Mouse (Mus musculus): ENCODE data around the gene Hist1h3c. TPM values are rescaled to one million over a fixed set of nuclear protein-coding genes. Genes with fewer than 3 reads are reported as not detected.
"Not testable (repeated sequence)": the region's sequence is repeated elsewhere in the genome, so short reads cannot be mapped to it uniquely, and the experiment has no call there.

Gene Hist1h3c
- polyA plus RNA-seq, 1 experiment from 2014 or later: 9.5 TPM

- H3K9me3 ChIP-seq (replicated peaks): no peaks in the 10 kb centered on the region
- peak overlapping the region; percentile 69 for H3K4me3 ChIP-seq
- under 1% methylated on average over 10 of the region's 10 CpGs for WGBS
- DNase-seq (ENCODE audit: low spot score): no peak
- H3K4me1 ChIP-seq: peaks cover 40% of the 10 kb centered on the region
- H3K36me3 ChIP-seq: no peaks in the 10 kb centered on the region
- H3K27me3 ChIP-seq (ENCODE audit: low read depth, poor library complexity, severe bottlenecking): no peaks in the 10 kb centered on the region
- peak overlapping the region; percentile 92 for H3K27ac ChIP-seq (replicated peaks)
Observed at GRCm38 (mm10) chr13:23763242-23763585, 17.8 kb upstream of the Hist1h3c start.

GRCm38 (mm10) chr13:23761871-23762821, 16.7 kb upstream of the Hist1h3c start, which contains the start of gene Hist1h3a:
Gene Hist1h3a (minus strand): TSS chr13:23762386.
- Histone ChIP-seq H3K4me3 (peak within 1 kb of the TSS; percentile 69), H3K4me1 (peaks cover 49% of the 10 kb centered on the region), H3K27ac (replicated peaks) (peak within 1 kb of the TSS; percentile 92)
- WGBS: under 1% methylated on average over 40 of the region's 52 CpGs
- not testable (repeated sequence) for H3K9me3 ChIP-seq (replicated peaks); H3K27me3 ChIP-seq (ENCODE audit: low read depth, poor library complexity, severe bottlenecking); H3K36me3 ChIP-seq
- peak; percentile 69 for DNase-seq (ENCODE audit: low spot score)

GRCm38 (mm10) chr13:23760972-23761864, 15.8 kb upstream of the Hist1h3c start, which contains the start of gene Hist1h4a:
Gene Hist1h4a (minus strand): TSS chr13:23761230.
- Histone ChIP-seq H3K27ac (replicated peaks) (peak within 1 kb of the TSS; percentile 92), H3K4me3 (peak within 1 kb of the TSS; percentile 69), H3K27me3 (ENCODE audit: low read depth, poor library complexity, severe bottlenecking) (no peaks in the 10 kb centered on the region), H3K9me3 (replicated peaks) (no peaks in the 10 kb centered on the region), H3K4me1 (peaks cover 50% of the 10 kb centered on the region), H3K36me3 (no peaks in the 10 kb centered on the region)
- DNase-seq (ENCODE audit: low spot score): peak; percentile 99
- WGBS: under 1% methylated on average over 72 of the region's 72 CpGs

- Histone ChIP-seq H3K4me1 (peaks cover 50% of the 10 kb centered on the region), H3K27ac (replicated peaks) (peak overlapping the region; percentile 92)
- peak; percentile 50 for DNase-seq (ENCODE audit: low spot score)
Observed at GRCm38 (mm10) chr13:23760240-23760971, 15.0 kb upstream of the Hist1h3c start.

DNA sequence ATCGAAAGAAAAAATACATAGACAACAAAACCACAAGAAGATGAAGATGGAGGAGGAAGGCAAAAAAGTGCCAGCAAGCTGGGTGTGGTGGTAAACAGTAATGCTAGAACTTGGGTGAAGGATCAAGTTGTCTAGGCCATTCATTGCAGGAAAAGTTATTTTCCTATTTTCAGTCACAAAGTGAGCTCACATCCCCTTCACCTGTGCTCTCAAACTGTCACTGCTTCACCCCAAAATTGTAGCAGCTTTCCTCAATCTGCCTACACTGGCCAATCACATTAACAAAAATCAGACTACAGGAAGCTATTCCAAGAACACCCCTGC, 14.5 kb upstream of the Hist1h3c start:
- H3K27ac ChIP-seq (replicated peaks): peak overlapping the region; percentile 92
- whole genome bisulfite sequencing: 70% methylated on average over 1 of the region's 1 CpGs
- no peaks in the 10 kb centered on the region for H3K27me3 ChIP-seq (ENCODE audit: low read depth, poor library complexity, severe bottlenecking)
- DNase-seq (ENCODE audit: low spot score): no peak
- peaks cover 46% of the 10 kb centered on the region for H3K4me1 ChIP-seq
- no peaks in the 10 kb centered on the region for H3K36me3 ChIP-seq
- peak overlapping the region; percentile 69 for H3K4me3 ChIP-seq
- no peaks in the 10 kb centered on the region for H3K9me3 ChIP-seq (replicated peaks)

More at GRCm38 (mm10) chr13:23760240-23760971, 15.0 kb upstream of the Hist1h3c start:
- H3K36me3 ChIP-seq: no peaks in the 10 kb centered on the region
- no peaks in the 10 kb centered on the region for H3K27me3 ChIP-seq (ENCODE audit: low read depth, poor library complexity, severe bottlenecking)
- no peaks in the 10 kb centered on the region for H3K9me3 ChIP-seq (replicated peaks)
- H3K4me3 ChIP-seq: peak overlapping the region; percentile 69
- under 1% methylated on average over 22 of the region's 27 CpGs for WGBS

DNA sequence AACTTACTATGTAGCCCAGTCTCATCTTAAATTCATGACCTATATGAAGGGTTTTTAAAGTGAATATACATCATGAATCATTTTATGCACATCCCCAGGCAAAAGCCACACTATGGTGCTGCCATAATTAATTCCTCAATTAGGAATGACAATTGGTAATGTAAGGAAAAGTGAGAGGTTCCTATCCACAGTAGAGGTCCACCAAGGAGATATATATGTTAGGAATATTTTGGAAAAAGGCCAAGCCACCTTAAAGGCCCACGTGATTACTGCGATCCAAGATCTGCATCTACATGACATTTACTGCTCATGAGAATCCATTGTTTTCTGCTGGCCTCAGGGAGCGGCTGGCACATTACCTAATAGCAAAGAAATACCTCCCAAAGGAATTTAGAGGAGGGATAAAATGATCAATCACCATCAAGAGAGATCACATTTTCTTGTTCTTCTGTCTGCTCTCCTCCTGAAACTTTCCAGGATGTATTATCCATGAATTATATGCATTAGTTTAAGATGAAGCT, 13.9 kb upstream of the Hist1h3c start:
- Histone ChIP-seq H3K4me3 (peak overlapping the region; percentile 69; the same call in 1 of the 2 replicates), H3K4me1 (peaks cover 40% of the 10 kb centered on the region), H3K27ac (replicated peaks) (peak overlapping the region; percentile 92), H3K36me3 (no peaks in the 10 kb centered on the region), H3K9me3 (replicated peaks) (no peaks in the 10 kb centered on the region), H3K27me3 (ENCODE audit: low read depth, poor library complexity, severe bottlenecking) (no peaks in the 10 kb centered on the region)
- WGBS: 81% methylated on average over 3 of the region's 3 CpGs
- DNase-seq (ENCODE audit: low spot score): no peak

GRCm38 (mm10) chr13:23757921-23758320, 12.5 kb upstream of the Hist1h3c start:
- Histone ChIP-seq H3K9me3 (replicated peaks) (no peaks in the 10 kb centered on the region), H3K4me1 (peaks cover 32% of the 10 kb centered on the region), H3K27me3 (ENCODE audit: low read depth, poor library complexity, severe bottlenecking) (no peaks in the 10 kb centered on the region), H3K4me3 (peak overlapping the region; percentile 53; the same call in 1 of the 2 replicates), H3K27ac (replicated peaks) (peak overlapping the region; percentile 92), H3K36me3 (no peaks in the 10 kb centered on the region)
- DNase-seq (ENCODE audit: low spot score): no peak
- WGBS: 44% methylated on average over 3 of the region's 3 CpGs

DNA sequence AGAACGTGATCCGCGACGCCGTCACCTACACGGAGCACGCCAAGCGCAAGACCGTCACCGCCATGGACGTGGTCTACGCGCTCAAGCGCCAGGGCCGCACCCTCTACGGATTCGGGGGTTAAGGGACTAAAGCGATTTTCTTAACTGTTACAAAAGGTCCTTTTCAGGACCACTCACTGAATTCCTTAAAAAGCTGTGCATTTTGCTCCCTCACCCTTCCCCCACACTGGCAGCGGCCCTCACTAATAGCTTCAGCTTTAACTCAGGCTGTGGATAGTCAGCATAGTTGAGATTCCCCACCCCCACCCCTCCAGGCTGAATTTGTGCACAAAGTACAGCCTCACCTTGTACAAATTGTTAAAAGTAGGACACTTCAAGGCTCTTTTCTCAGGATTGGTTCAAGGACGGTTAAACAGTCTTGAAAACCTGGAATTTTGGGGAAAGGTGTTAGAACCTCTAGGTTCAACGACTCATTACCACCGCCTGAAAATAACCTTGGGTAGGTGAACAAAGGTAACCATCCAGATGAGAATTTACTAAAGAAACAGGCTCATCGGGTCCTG, 11.9 kb upstream of the Hist1h3c start:
- Histone ChIP-seq H3K4me1 (peaks cover 36% of the 10 kb centered on the region), H3K27me3 (ENCODE audit: low read depth, poor library complexity, severe bottlenecking) (no peaks in the 10 kb centered on the region), H3K9me3 (replicated peaks) (no peaks in the 10 kb centered on the region), H3K27ac (replicated peaks) (peak overlapping the region; percentile 92), H3K4me3 (peak overlapping the region; percentile 53), H3K36me3 (no peaks in the 10 kb centered on the region)
- DNase-seq (ENCODE audit: low spot score): peak; percentile 63
- under 1% methylated on average over 23 of the region's 23 CpGs for WGBS

GRCm38 (mm10) chr13:23756790-23757189, 11.4 kb upstream of the Hist1h3c start, which contains the start of gene Hist1h4b:
Gene Hist1h4b (plus strand): TSS chr13:23757013.
- peak; percentile 89 for DNase-seq (ENCODE audit: low spot score)
- H3K36me3 ChIP-seq: no peaks in the 10 kb centered on the region
- H3K9me3 ChIP-seq (replicated peaks): no peaks in the 10 kb centered on the region
- peak within 1 kb of the TSS; percentile 92 for H3K27ac ChIP-seq (replicated peaks)
- peak within 1 kb of the TSS; percentile 53 for H3K4me3 ChIP-seq
- H3K4me1 ChIP-seq: peaks cover 36% of the 10 kb centered on the region
- H3K27me3 ChIP-seq (ENCODE audit: low read depth, poor library complexity, severe bottlenecking): no peaks in the 10 kb centered on the region
- WGBS: under 1% methylated on average over 20 of the region's 22 CpGs

DNA sequence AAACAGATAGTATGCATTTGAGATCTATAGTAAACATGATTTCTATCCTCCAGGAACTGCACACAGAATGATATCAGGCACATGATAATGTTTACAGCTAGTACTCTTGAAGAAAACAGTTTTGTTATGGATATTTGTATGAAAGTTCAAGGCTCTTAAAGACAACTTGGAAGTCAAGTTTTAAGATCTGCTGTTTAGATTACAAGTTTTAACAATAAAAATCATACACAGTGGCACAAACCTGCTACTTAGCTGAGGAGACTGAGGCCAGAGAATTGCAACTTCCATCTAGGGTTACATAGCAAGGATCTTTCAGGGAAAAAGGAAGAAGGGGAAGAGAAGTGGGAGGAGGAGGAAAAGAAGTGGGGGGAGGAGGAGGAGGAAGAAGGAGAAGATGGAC, 9.6 kb upstream of the Hist1h3c start:
- no peaks in the 10 kb centered on the region for H3K27me3 ChIP-seq (ENCODE audit: low read depth, poor library complexity, severe bottlenecking)
- DNase-seq (ENCODE audit: low spot score): no peak
- no peaks in the 10 kb centered on the region for H3K36me3 ChIP-seq
- H3K4me1 ChIP-seq: peaks cover 28% of the 10 kb centered on the region
- no peaks in the 10 kb centered on the region for H3K9me3 ChIP-seq (replicated peaks)
- H3K27ac ChIP-seq (replicated peaks): peak overlapping the region; percentile 92
- no peak overlapping the region for H3K4me3 ChIP-seq

GRCm38 (mm10) chr13:23753314-23754078, 8.1 kb upstream of the Hist1h3c start:
- no peak for DNase-seq (ENCODE audit: low spot score)
- peak overlapping the region; percentile 51 for H3K4me3 ChIP-seq
- H3K9me3 ChIP-seq (replicated peaks): no peaks in the 10 kb centered on the region
- H3K27me3 ChIP-seq (ENCODE audit: low read depth, poor library complexity, severe bottlenecking): no peaks in the 10 kb centered on the region
- WGBS: 63% methylated on average over 4 of the region's 4 CpGs
- peak overlapping the region; percentile 92 for H3K27ac ChIP-seq (replicated peaks)
- peaks cover 23% of the 10 kb centered on the region for H3K4me1 ChIP-seq
- no peaks in the 10 kb centered on the region for H3K36me3 ChIP-seq
